Mouse (Mus musculus) neural tube, embryonic 15.5 days (tissue): ENCODE data around the gene Ninj2. TPM values are rescaled to one million over a fixed set of nuclear protein-coding genes. Genes with fewer than 3 reads are reported as not detected.

Experiments used
- ATAC-seq: fragments of 200-750 bp; cut with Nextera tagmentation; 2 replicates; pipeline ENCODE4 v1.8.0; 2017; ENCODE audit warnings: mild to moderate bottlenecking, moderate TSS enrichment, moderate library complexity; ENCODE audit not compliant: low FRiP score
- H3K27ac ChIP-seq: fragments of 300-500 bp; sonication (generic); replicated peaks from 2 replicates; pipeline ENCODE4 v1.5.1; 2015; ENCODE audit warnings: mild to moderate bottlenecking, inconsistent platforms
- H3K27me3 ChIP-seq: fragments of 300-500 bp; sonication (generic); replicated peaks from 2 replicates; pipeline ENCODE4 v1.6.1; 2015; ENCODE audit warnings: inconsistent platforms
- H3K36me3 ChIP-seq: fragments of 300-500 bp; sonication (generic); 2 replicates; pipeline ENCODE4 v1.6.1; 2015; ENCODE audit warnings: inconsistent platforms
- H3K4me1 ChIP-seq: fragments of 300-500 bp; sonication (generic); 2 replicates; pipeline ENCODE4 v1.6.1; 2015; ENCODE audit warnings: inconsistent platforms
- H3K4me2 ChIP-seq: fragments of 300-500 bp; sonication (generic); 2 replicates; pipeline ENCODE4 v1.6.1; 2015; ENCODE audit warnings: inconsistent platforms, mild to moderate bottlenecking, moderate library complexity
- H3K4me3 ChIP-seq: fragments of 300-500 bp; sonication (generic); replicated peaks from 2 replicates; pipeline ENCODE4 v1.5.1; 2015; ENCODE audit warnings: mild to moderate bottlenecking, inconsistent platforms
- H3K9ac ChIP-seq: fragments of 300-500 bp; sonication (generic); replicated peaks from 2 replicates; pipeline ENCODE4 v1.6.1; 2015; ENCODE audit warnings: mild to moderate bottlenecking, inconsistent platforms
- H3K9me3 ChIP-seq: fragments of 300-500 bp; sonication (generic); replicated peaks from 2 replicates; pipeline ENCODE4 v1.6.1; 2016; ENCODE audit warnings: inconsistent platforms
- WGBS: fragments of 180-500 bp; shearing (Covaris S2); methylation state at CpG from one replicate; pipeline ENCODE4 v1.1.7; 2015; ENCODE audit warnings: mixed read lengths; 5-methylcytosine and 5-hydroxymethylcytosine counted together
- polyA plus RNA-seq: library from polyadenylated mRNA; unstranded; fragments of >200 nt; fragmentation: Nextera tagmentation; extraction: Ambion mirVana; gene quantifications from 2 replicates; pipeline ENCODE4 v1.2.1, GENCODE M21; 2015

Gene Ninj2
- polyA plus RNA-seq, 1 experiment from 2014 or later: 0.19 TPM

DNA sequence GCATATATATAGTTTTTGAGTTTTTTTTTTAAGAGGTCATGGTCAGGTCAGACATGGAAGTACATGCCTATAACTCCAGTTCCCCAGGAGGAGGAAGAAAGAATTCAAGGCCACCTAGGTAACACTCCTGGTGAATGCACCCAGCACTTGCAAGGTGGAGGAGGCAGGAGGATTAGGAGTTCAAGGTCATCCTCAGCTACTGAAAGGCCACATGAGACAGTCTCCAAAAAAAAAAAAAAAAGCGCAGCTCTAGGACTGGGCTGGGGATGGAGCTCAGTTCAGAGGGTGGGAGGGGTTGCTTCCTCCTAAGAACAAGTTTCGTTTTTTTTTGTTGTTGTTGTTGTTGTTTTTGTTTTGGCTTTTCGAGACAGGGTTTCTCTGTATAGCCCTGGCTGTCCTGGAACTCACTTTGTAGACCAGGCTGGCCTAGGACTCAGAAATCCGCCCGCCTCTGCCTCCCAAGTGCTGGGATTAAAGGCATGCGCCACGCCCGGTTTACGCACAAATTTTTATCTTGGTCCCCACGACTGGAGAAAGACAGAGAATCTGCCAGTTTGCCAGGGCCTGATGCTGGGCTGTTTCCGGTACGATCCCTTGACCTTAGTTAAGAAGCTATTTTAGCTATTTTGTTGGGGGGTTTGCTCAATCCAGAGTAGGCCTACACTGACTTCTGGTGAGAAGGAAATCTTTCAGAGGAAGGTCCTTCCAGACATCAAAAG is 92.0 kb downstream of the Ninj2 start:
- no peak overlapping the region for H3K4me2 ChIP-seq
- H3K4me1 ChIP-seq: peaks cover 12% of the 10 kb centered on the region
- H3K36me3 ChIP-seq: no peaks in the 10 kb centered on the region
- H3K27ac ChIP-seq: no peak overlapping the region
- no peaks in the 10 kb centered on the region; the same call in 1 of the 2 replicates for H3K27me3 ChIP-seq
- H3K9ac ChIP-seq: no peak overlapping the region
- 91% methylated on average over 12 of the region's 12 CpGs for WGBS
- no peak for ATAC-seq
- no peak overlapping the region for H3K4me3 ChIP-seq
- no peaks in the 10 kb centered on the region for H3K9me3 ChIP-seq

DNA sequence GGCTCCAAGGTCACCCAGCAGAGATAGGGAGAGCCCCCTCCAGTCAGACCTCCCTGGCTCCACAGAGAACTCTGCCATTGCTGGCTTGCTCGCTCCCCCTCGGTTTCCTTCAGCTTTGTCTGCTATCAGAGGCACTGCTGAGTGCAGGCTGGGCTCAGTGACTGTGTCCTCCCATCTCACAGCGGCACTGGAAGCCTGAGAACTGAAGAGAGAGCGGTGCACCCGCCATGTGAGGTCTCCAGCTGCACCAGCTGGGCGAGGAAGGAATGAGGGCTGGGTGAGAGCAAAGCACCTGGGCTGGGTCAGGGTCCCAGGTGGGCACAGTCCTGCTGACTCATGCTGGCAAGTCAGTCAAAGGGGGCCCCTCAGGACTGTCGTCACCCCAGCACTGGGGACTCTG is 92.6 kb downstream of the Ninj2 start:
- WGBS: 68% methylated on average over 7 of the region's 7 CpGs
- ATAC-seq: no peak
- no peak overlapping the region for H3K4me3 ChIP-seq

DNA sequence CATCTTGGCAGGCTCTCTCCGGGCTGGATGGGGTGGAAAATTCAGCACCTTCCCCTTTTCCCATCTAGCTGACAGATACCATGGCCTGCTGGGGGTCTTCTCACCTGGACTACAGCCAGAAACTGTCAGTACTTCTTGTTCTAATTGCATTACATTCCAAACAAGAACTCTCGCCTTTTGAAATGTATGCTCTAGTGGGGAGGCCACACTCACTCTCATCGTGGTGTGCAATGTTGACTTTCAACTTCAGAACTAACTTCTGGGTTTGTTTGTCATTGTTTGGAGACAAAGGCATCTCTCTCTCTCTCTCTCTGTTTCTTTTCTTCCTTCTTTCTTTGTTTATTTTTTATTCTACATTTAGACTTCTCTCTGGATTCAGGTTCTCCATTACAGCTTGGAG is 93.4 kb downstream of the Ninj2 start:
- H3K4me2 ChIP-seq: no peak overlapping the region
- H3K9me3 ChIP-seq: no peaks in the 10 kb centered on the region
- no peak overlapping the region for H3K4me3 ChIP-seq
- no peak for ATAC-seq
- no peaks in the 10 kb centered on the region for H3K36me3 ChIP-seq
- H3K9ac ChIP-seq: no peak overlapping the region
- WGBS: 67% methylated on average over 3 of the region's 3 CpGs
- peaks cover 12% of the 10 kb centered on the region for H3K4me1 ChIP-seq
- no peak overlapping the region for H3K27ac ChIP-seq
- no peaks in the 10 kb centered on the region; the same call in 1 of the 2 replicates for H3K27me3 ChIP-seq

More for the DNA sequence above, 92.6 kb downstream of the Ninj2 start:
- Histone ChIP-seq H3K27ac (no peak overlapping the region), H3K9ac (no peak overlapping the region), H3K9me3 (no peaks in the 10 kb centered on the region), H3K4me2 (no peak overlapping the region), H3K36me3 (no peaks in the 10 kb centered on the region), H3K27me3 (no peaks in the 10 kb centered on the region; the same call in 1 of the 2 replicates), H3K4me1 (peaks cover 12% of the 10 kb centered on the region)

DNA sequence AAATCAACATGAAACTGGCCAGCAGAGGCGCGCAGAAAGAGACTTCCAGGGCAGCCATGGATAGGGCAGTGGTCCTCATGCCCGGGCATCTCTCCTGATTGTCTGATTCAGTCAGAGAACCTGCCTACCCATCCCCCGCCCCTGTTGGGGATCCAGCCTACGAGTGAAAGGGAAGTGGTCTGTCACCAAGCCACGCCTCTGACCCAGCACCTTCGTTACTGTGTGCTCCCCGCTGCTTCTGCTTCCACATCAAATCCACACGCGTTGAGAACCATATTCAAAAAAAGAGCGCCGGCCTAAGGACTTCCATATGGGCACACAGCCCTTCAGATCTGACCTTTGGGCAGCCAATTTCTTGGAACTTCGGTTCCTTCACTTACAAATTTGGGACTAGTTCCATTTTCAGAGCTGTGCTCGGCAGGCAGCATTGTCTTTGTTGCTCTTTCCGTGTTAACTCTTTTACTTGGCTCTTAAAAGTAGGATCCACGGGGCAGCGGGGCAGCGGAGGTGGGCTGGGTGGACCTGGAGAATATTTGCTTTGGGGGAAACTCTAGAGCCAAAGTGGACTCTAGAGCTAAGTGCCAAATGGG is 94.5 kb downstream of the Ninj2 start:
- Histone ChIP-seq H3K4me3 (no peak overlapping the region; the same call in 1 of the 2 replicates), H3K27me3 (no peaks in the 10 kb centered on the region; the same call in 1 of the 2 replicates), H3K9ac (no peak overlapping the region), H3K27ac (no peak overlapping the region), H3K36me3 (no peaks in the 10 kb centered on the region), H3K9me3 (no peaks in the 10 kb centered on the region), H3K4me1 (peaks cover 19% of the 10 kb centered on the region), H3K4me2 (peak overlapping the region; percentile 45)
- WGBS: 20% methylated on average over 18 of the region's 18 CpGs
- 0 out of 2 replicates have a peak, but pooled peaks have one; percentile 35 for ATAC-seq

DNA sequence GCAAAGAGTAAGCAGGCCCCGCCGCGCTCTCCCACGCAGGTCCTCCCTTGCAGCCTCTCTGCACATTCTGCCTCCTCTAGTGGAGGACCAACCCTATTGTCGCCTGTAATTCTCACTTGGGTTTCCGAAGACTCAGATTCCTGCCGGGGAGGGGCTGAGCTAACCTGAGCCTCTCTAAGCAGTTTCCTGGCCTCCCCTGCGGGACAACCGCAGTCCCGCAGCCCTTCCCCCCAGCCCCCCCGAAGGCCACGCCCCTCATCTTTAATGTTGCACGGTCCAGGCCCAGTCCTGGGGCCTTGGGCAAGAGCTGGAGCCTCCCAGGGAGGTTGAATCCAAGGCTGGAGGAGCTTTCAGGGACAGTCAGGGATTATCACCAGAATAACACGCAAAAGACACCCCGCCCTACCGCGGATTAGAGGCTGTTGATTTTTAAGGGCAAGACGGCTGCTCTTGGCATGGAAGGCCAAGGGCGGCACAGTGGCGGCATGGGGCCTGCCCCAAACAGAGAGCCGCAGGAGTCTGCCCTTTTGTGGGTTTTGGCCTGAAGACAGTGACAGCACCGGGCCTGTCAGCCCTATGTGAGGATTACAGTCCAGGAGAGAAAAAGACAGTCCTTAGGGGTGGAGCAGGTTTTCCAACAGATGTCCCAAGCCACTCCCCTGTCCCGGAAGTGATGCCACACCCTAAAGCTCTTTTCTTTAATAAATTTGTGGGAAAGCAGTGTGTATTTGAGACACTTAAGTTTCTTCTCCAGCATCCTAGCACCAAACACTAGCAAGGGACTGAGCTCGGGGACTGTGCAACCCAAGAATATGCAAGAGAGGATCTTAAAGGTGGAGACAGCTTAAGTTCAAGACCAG is 95.5 kb downstream of the Ninj2 start:
- Histone ChIP-seq H3K4me3 (no peak overlapping the region), H3K9me3 (no peaks in the 10 kb centered on the region), H3K27me3 (no peaks in the 10 kb centered on the region; the same call in 1 of the 2 replicates), H3K27ac (no peak overlapping the region), H3K4me2 (peak overlapping the region; percentile 45), H3K9ac (no peak overlapping the region), H3K36me3 (no peaks in the 10 kb centered on the region), H3K4me1 (peaks cover 19% of the 10 kb centered on the region)
- no peak for ATAC-seq
- WGBS: 24% methylated on average over 24 of the region's 24 CpGs

DNA sequence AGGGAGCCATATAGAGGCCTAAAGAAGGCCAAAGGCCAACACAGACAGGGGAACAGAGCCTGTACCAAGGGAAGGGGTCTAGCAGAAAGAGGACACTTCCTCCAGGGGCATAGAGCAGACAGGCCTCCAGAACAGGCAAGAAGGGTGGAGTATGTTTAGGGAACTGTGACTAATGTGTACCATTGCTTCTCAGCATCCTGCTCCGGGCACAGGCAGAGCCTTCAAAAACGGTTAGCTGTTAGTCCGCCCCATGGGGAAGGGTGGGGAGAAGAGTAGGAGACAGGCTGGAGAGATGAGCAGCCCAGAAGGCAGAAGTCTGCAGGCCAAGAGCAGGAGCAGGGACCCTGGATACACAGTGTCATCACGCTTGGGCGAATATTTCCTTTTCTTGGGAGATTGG is 96.1 kb downstream of the Ninj2 start:
- H3K4me2 ChIP-seq: no peak overlapping the region

DNA sequence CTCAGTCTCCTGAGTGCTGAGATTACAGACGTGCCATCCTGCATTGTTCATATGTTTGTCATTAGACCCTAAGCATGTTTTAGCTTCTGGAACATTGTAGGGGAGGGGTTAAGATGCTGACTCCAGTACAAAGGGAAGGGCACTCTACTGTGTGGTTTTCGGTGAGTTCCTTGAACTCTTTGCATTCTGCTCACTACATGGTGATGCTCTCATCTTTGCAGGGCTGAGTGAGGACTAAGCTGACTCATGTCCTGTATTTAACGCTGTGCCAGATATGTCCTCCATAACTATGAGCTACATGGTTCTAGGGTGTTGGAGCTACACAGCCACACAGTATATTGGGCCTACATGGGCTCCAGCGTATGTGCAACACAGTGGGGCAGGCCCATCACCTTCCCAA is 97.2 kb downstream of the Ninj2 start:
- Histone ChIP-seq H3K27ac (no peak overlapping the region), H3K4me2 (no peak overlapping the region), H3K4me3 (no peak overlapping the region), H3K36me3 (no peaks in the 10 kb centered on the region), H3K9me3 (no peaks in the 10 kb centered on the region), H3K27me3 (no peaks in the 10 kb centered on the region; the same call in 1 of the 2 replicates), H3K9ac (no peak overlapping the region), H3K4me1 (peaks cover 19% of the 10 kb centered on the region)
- ATAC-seq: no peak
- WGBS: 93% methylated on average over 4 of the region's 4 CpGs

More for the DNA sequence above, 96.1 kb downstream of the Ninj2 start:
- H3K27me3 ChIP-seq: no peaks in the 10 kb centered on the region; the same call in 1 of the 2 replicates
- no peak for ATAC-seq
- H3K4me1 ChIP-seq: peaks cover 19% of the 10 kb centered on the region
- H3K9ac ChIP-seq: no peak overlapping the region
- H3K36me3 ChIP-seq: no peaks in the 10 kb centered on the region
- WGBS: 83% methylated on average over 5 of the region's 5 CpGs
- H3K9me3 ChIP-seq: no peaks in the 10 kb centered on the region
- no peak overlapping the region for H3K27ac ChIP-seq
- H3K4me3 ChIP-seq: no peak overlapping the region

DNA sequence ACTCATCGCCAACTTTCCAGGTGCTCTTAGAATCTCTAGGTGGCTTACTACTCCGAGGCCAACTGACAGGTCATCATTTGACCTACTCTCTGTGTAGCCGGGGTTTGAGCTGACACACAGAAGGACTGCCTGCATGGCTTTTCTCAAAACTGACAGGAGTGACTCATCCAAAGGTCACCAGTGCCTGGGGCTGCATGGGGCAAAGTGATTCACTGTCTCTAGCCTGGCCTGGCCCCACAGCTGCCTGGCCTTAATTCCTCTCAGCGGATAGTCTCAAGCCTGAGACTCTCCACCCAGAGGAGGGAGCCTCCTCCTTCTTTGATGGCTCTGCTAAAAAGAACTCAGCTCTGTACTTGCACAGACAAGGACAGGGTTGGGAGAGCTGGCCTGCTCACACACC is 97.8 kb downstream of the Ninj2 start:
- H3K27me3 ChIP-seq: no peaks in the 10 kb centered on the region; the same call in 1 of the 2 replicates
- WGBS: 84% methylated on average over 4 of the region's 4 CpGs
- no peak overlapping the region for H3K4me2 ChIP-seq
- ATAC-seq: no peak
- no peaks in the 10 kb centered on the region for H3K9me3 ChIP-seq
- peaks cover 19% of the 10 kb centered on the region for H3K4me1 ChIP-seq
- H3K4me3 ChIP-seq: no peak overlapping the region
- H3K36me3 ChIP-seq: no peaks in the 10 kb centered on the region
- H3K9ac ChIP-seq: no peak overlapping the region
- H3K27ac ChIP-seq: no peak overlapping the region

DNA sequence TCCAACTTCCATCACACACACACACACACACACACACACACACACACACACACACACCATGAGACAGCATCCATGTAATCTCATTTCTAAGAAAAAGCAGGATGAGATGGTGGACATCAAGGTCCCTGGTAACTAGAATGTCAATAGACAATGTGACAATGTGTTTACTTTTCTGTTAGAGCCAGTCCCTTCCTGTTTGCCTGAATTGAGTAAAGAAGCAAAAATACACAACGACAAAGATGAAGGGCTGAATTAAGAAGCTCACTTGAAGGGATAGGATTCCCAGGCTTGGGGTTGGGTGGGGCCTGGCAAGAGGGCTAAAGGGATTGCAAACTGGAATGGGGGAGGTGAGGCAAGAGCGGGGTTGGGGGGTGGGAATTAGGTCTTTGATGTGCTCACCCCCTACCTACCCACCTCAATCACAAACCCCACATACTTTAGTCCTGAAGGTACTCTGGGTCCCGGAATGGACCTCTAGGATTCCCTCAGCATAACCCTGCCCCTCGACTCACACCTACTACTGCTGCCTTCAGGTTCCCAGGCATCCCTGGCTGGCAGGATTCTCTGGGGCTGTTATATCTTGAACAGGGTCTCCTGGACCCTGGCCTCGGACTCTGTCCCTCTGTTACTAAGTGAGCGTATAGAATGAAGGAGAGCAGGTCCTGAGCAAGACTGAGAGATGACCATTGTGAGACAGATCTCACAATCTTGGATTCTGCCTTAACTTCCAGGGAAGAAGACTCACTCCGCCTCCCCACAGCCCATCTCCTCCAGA is 98.4 kb downstream of the Ninj2 start:
- Histone ChIP-seq H3K4me3 (no peak overlapping the region), H3K9ac (no peak overlapping the region), H3K27ac (no peak overlapping the region), H3K36me3 (no peaks in the 10 kb centered on the region), H3K27me3 (no peaks in the 10 kb centered on the region; the same call in 1 of the 2 replicates), H3K4me1 (peaks cover 19% of the 10 kb centered on the region), H3K4me2 (no peak overlapping the region), H3K9me3 (no peaks in the 10 kb centered on the region)
- ATAC-seq: no peak
- WGBS: 61% methylated on average over 7 of the region's 7 CpGs

DNA sequence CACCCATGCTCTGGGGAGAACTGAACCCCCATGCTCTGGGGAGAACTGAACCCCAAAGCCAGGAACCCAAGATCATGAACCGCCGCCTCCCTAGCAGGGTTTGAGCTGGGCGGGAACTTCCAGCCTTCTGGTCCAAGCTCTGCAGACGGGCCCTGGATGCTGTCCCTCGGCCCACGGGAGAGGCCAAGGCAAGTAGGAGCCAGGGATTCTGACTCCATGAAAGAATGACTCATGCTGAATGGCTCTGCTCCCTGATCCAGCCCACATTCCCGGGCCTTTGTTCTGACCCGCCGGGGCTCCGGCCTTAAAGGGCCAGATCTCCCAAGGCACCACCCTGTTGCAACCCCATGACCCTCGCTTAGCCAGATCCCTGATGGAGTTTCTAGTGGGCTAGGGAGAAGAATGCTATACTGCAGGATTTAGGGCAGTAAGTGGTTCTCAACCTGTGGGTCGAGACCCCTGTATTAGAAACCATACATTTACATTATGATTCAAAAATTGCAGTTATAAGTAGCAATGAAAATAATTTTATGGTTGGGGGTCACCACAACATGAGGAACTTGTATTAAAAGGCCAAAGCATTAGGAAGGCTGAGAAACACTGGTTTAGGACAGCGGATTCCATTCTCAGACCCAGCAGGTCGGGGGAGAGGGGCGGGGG is 99.2 kb downstream of the Ninj2 start:
- peak; percentile 45; the same call in 1 of the 2 replicates for ATAC-seq
- H3K9ac ChIP-seq: no peak overlapping the region
- no peaks in the 10 kb centered on the region for H3K36me3 ChIP-seq
- no peak overlapping the region for H3K4me3 ChIP-seq
- H3K4me1 ChIP-seq: peaks cover 19% of the 10 kb centered on the region
- H3K27me3 ChIP-seq: no peaks in the 10 kb centered on the region; the same call in 1 of the 2 replicates
- H3K9me3 ChIP-seq: no peaks in the 10 kb centered on the region
- no peak overlapping the region for H3K27ac ChIP-seq
- peak overlapping the region; percentile 19 for H3K4me2 ChIP-seq
- 22% methylated on average over 14 of the region's 15 CpGs for WGBS
